Mouse (Mus musculus) olfactory bulb, adult 2 months (tissue): ENCODE measurements around the gene 4931428F04Rik. TPM values are rescaled to one million over a fixed set of nuclear protein-coding genes. Genes with fewer than 3 reads are reported as not detected.
"Not testable (repeated sequence)": the region's sequence is repeated elsewhere in the genome, so short reads cannot be mapped to it uniquely, and the experiment has no call there.

Experiments used
- H3K27ac ChIP-seq: fragments of 200-500 bp; 2 replicates; pipeline ENCODE4 v1.5.1; 2012; ENCODE audit warnings: low read depth, low read length; ENCODE audit not compliant: insufficient read depth
- H3K4me1 ChIP-seq: fragments of 200-500 bp; 2 replicates; pipeline ENCODE4 v1.6.1; 2012; ENCODE audit warnings: low read length; ENCODE audit not compliant: control insufficient read depth, insufficient read depth
- H3K4me3 ChIP-seq: fragments of 200-500 bp; 2 replicates; pipeline ENCODE4 v1.5.1; 2012; ENCODE audit warnings: mild to moderate bottlenecking, low read depth, low read length, moderate library complexity; ENCODE audit not compliant: insufficient read depth
- CTCF ChIP-seq: fragments of 200-500 bp; IDR thresholded peaks from 2 replicates; pipeline ENCODE4 v1.5.1; 2012; ENCODE audit warnings: low read depth, mild to moderate bottlenecking, low read length, moderate library complexity; ENCODE audit not compliant: insufficient read depth
- POLR2A ChIP-seq: fragments of 200-500 bp; IDR thresholded peaks from 2 replicates; pipeline ENCODE4 v1.6.1; 2012; ENCODE audit warnings: mild to moderate bottlenecking, low read depth, low read length, moderate library complexity; ENCODE audit not compliant: insufficient read depth
- WGBS: fragments of 180-500 bp; shearing (Covaris S2); methylation state at CpG from one replicate; pipeline ENCODE4 v1.1.7; 2018; 5-methylcytosine and 5-hydroxymethylcytosine counted together
- polyA plus RNA-seq: library from polyadenylated mRNA; stranded (reverse); fragments of >200 nt; gene quantifications from 2 replicates; pipeline ENCODE4 v1.2.4, GENCODE M21; 2012; ENCODE audit warnings: low replicate concordance; ENCODE audit not compliant: missing spikeins, insufficient read depth, insufficient read length

4931428F04Rik gene
- polyA plus RNA-seq, 1 experiment, result not detected

DNA sequence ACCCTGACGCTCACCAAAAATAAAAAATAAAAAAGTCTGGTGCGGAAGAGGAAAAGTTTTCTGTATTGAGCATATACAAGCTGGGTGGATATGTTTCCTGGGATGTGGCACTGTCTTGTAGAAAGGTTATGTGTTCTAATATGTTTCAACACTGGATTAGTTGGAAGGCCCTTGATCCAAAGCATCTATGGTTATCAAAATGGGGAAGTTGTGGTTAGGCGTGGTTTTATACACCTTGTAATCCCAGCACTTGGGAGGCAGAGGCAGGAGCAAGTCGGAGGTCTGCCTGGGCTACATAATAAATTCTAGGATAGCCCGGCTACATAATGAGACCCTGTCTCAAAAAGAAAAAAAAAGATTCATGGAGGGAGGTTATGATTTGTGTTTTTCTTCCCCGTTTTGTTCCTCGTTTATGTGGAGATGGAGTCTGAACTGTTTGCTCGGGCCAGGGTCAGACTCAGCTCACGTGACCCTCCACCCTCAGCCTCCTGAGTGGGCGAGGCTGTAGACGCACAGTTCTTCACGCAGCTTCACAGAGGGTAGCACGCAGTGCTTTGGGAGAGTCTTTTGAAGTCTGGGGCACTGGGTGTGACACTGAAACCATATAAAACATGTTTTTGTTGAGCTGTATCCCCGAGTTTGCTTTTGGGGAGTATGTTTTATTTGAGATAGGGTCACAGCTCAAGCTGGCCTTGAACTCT is 52.1 kb downstream of the 4931428F04Rik start:
- 92% methylated on average over 14 of the region's 14 CpGs for WGBS
- TF ChIP-seq CTCF (no peak), POLR2A (no peak)
- Histone ChIP-seq H3K4me1 (no peaks in the 10 kb centered on the region), H3K27ac (no peak overlapping the region), H3K4me3 (no peak overlapping the region)

DNA sequence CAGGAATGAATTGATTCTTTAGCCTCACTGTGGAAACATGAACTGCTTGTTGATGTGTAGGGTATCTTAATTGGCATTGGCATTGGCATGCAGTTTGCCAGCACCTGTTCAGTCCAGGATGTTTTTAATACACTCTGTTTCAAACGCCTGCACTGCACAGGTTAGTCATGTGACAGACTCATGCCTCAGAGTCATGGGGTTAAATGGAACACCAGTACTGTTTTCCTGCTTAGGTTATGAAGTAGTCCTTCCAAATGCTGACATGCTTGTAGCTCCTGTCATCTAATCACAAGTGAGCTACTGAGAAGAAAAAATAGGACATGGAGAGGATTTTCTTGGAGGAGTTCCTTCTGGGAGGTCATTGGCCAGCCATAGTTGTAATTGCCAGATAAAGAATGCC is 54.5 kb downstream of the 4931428F04Rik start:
- 73% methylated on average over 1 of the region's 1 CpGs for WGBS
- Histone ChIP-seq H3K27ac (no peak overlapping the region), H3K4me3 (no peak overlapping the region), H3K4me1 (no peaks in the 10 kb centered on the region)
- no peak for TF ChIP-seq POLR2A
- TF ChIP-seq CTCF, result no peak

DNA sequence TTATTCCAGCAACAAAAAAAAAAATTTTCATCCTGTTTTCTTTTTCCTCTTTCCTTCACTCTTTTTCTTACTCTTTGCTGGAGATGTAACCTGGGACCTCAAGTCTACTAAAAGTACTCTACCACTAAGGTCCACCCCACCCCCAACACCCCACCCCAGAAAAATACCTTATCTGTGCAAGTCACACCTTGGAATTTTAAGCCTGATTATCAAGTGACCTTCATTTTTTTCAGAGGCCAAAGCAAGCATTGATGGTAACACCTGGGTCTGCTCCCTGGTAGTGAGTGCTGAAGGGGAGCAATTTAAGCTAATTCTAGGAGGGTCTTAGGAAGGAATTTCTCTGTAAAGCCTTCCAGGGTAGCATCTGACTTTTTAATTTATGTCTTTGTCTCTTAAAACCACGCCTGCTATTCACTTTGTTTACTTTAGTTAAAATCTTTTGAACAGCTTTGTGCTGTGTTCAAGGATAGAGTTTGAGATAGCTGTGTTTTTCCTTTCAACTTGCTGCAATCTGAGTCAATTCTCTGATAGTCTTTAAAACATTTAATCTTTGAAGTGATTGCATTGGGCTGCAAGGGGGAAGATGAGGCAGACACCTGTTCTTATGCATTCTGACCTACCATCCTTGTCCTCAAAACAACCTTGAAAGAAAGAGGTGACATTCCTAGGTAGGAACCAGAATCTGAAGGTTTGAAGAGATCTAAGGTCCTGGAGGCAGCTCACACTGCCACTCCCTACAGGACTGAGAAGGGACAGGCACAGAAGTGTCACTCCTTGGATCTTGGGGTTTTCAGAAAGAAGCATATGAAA is 56.3 kb downstream of the 4931428F04Rik start:
- Histone ChIP-seq H3K4me1 (no peaks in the 10 kb centered on the region), H3K27ac (no peak overlapping the region), H3K4me3 (no peak overlapping the region)
- 48% methylated on average over 1 of the region's 1 CpGs for WGBS
- no peak for TF ChIP-seq CTCF
- no peak for TF ChIP-seq POLR2A

DNA sequence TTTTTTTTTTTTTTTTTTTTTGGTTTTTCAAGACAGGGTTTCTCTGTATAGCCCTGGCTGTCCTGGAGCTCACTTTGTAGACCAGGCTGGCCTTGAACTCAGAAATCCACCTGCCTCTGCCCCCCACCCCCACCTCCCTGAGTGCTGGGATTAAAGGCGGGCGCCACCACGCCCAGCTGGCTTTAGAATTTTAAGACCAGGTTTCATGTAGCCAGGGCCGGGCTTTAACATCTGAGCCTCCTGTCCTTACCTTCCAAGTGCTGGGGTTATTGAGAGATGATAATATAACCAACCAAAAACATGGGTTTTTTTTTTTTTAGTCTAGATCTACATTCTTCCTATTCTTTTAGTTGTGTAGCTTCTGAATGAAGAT is 57.4 kb downstream of the 4931428F04Rik start:
- H3K27ac ChIP-seq, H3K4me3 ChIP-seq, H3K4me1 ChIP-seq: not testable (repeated sequence)
- 94% methylated on average over 4 of the region's 4 CpGs for whole genome bisulfite sequencing

DNA sequence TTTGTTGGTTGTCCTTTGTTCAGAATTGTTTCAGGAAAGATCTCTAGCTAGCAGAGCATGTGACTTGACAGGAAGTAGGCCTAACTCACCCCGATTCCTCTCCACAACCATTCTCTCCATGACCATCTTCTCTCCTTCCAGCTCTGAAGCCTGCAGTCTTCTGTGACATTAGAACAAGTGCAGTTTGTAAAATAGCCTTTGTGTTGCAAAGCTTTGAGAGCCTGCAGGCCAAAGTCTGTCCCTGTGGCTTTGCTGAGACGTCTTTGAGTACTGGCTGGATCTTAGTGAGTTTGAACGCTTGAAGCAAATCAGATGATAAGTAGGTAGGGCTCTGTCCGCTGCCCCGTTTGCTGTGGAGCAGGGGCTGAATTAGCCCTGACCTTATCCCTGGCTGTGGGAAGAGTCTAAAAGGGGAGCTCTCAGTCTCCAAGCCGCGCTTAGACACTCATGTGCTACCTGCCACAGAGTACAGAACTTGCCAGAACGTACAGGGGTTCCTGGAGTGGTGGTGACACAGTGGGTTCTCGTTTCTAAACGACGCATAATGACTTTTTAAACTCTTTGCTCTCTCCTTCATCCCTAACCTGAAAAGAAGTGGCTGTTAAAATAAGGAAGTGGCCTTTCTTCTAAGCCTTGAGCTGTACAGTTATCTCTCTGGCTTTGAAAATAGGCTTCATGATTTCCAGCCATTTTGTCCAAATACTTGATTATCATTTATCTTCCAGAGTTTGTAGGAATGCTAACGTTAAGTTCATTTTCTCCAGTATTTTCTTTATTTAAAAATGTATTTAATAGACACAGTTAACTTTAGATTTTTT is 58.0 kb downstream of the 4931428F04Rik start:
- Histone ChIP-seq H3K27ac (no peak overlapping the region), H3K4me1 (no peaks in the 10 kb centered on the region), H3K4me3 (no peak overlapping the region)
- WGBS, result 72% methylated on average over 12 of the region's 12 CpGs
- TF ChIP-seq POLR2A, result no peak
- TF ChIP-seq CTCF, result no peak

Other genes with a start within 250 kb of the 4931428F04Rik start
- not detected in 2 replicates for gene Ces3a, start 241.3 kb downstream of the 4931428F04Rik start, polyA plus RNA-seq
- gene Ces3b, start 206.1 kb downstream of the 4931428F04Rik start, polyA plus RNA-seq, result not detected in 2 replicates
- not detected in 2 replicates for gene Ces4a, start 158.1 kb downstream of the 4931428F04Rik start, polyA plus RNA-seq
- not detected in 2 replicates for gene Cbfb, start 119.2 kb downstream of the 4931428F04Rik start, polyA plus RNA-seq
- not detected in 2 replicates for gene D230025D16Rik, start 64.7 kb downstream of the 4931428F04Rik start, polyA plus RNA-seq
- not detected in 2 replicates for gene B3gnt9, start 34.7 kb downstream of the 4931428F04Rik start, polyA plus RNA-seq
- gene Tradd, start 25.3 kb downstream of the 4931428F04Rik start, polyA plus RNA-seq, result not detected in 2 replicates
- gene Fbxl8, start 25.2 kb downstream of the 4931428F04Rik start, polyA plus RNA-seq, result not detected in 2 replicates
- gene Hsf4, start 20.1 kb downstream of the 4931428F04Rik start, polyA plus RNA-seq, result not detected in 2 replicates
- gene Nol3, start 13.7 kb downstream of the 4931428F04Rik start, polyA plus RNA-seq, result not detected in 2 replicates
- not detected in 2 replicates for gene Exoc3l, start 6.2 kb upstream of the 4931428F04Rik start, polyA plus RNA-seq
- gene E2f4, start 7.8 kb upstream of the 4931428F04Rik start, polyA plus RNA-seq, result not detected in 2 replicates
- not detected in 2 replicates for gene Elmo3, start 15.7 kb upstream of the 4931428F04Rik start, polyA plus RNA-seq
- not detected in 2 replicates for gene Lrrc29, start 36.4 kb upstream of the 4931428F04Rik start, polyA plus RNA-seq
- not detected in 2 replicates for gene Tmem208, start 36.5 kb upstream of the 4931428F04Rik start, polyA plus RNA-seq
- gene Fhod1, start 58.1 kb upstream of the 4931428F04Rik start, polyA plus RNA-seq, result not detected in 2 replicates
- gene Slc9a5, start 59.0 kb upstream of the 4931428F04Rik start, polyA plus RNA-seq, result not detected in 2 replicates
- gene Plekhg4, start 83.4 kb upstream of the 4931428F04Rik start, polyA plus RNA-seq, result not detected in 2 replicates
- gene Kctd19, start 123.6 kb upstream of the 4931428F04Rik start, polyA plus RNA-seq, result not detected in 2 replicates
- gene Lrrc36, start 123.7 kb upstream of the 4931428F04Rik start, polyA plus RNA-seq, result not detected in 2 replicates
- not detected in 2 replicates for gene Tppp3, start 181.7 kb upstream of the 4931428F04Rik start, polyA plus RNA-seq
- gene Zdhhc1, start 207.0 kb upstream of the 4931428F04Rik start, polyA plus RNA-seq, result not detected in 2 replicates
- gene Hsd11b2, start 228.9 kb upstream of the 4931428F04Rik start, polyA plus RNA-seq, result not detected in 2 replicates